Mouse (Mus musculus) hematopoietic stem cell, adult 5-6 weeks (primary cell): Measurements from ENCODE around the gene Mcrip1. TPM values are rescaled to one million over a fixed set of nuclear protein-coding genes. Genes with fewer than 3 reads are reported as not detected.
A peak's percentile ranks its signal among the peaks of the same experiment; 100 is the strongest.
"Not testable (repeated sequence)": the region's sequence is repeated elsewhere in the genome, so short reads cannot be mapped to it uniquely, and the experiment has no call there.

ENCODE experiments used
- ATAC-seq, 2 experiments: fragments of 125-278 bp in 1 of 2; replicated peaks in 1 of 2; 2 replicates each; pipeline ENCODE4 v1.8.0; 2016 to 2017; ENCODE audit warnings: inconsistent platforms in 2 of 2, mild to moderate bottlenecking in 2 of 2, moderate number of reproducible peaks in 2 of 2, low read depth in 1 of 2, moderate TSS enrichment in 1 of 2; ENCODE audit not compliant: low FRiP score in 2 of 2, poor library complexity in 2 of 2, severe bottlenecking in 2 of 2, insufficient read depth in 1 of 2, low TSS enrichment in 1 of 2
- total RNA-seq: library from RNA; stranded (forward); fragments of 172-1452, 232-1000 nt; gene quantifications from 2 replicates; pipeline ENCODE4 v1.2.3, GENCODE M21; 2017

Mcrip1 gene
- total RNA-seq: 11.6 and 21.4 TPM in 2 replicates

- peak; percentile 55 to 66; a peak in 3 of 4 replicates for ATAC-seq
Observed at GRCm38 (mm10) chr11:120549168-120549945, at the start of gene Mcrip1. TSS of gene Mcrip1 (minus strand) at chr11:120549727.

- no peak for ATAC-seq
Observed at GRCm38 (mm10) chr11:120598990-120599549, 49.5 kb upstream of the Mcrip1 start.

- peak; percentile 88 to 90 for ATAC-seq
Observed at GRCm38 (mm10) chr11:120598283-120598989, 48.9 kb upstream of the Mcrip1 start, which contains the start of the genes Alyref and Anapc11. TSS of gene Alyref (minus strand) at chr11:120598365. TSS of gene Anapc11 (plus strand) at chr11:120598421.

GRCm38 (mm10) chr11:120597240-120598235 is 48.0 kb upstream of the Mcrip1 start:
- ATAC-seq: no peak

- peak in 1 of 2 experiments; percentile 42; a peak in 2 of 4 replicates for ATAC-seq
Observed at GRCm38 (mm10) chr11:120588531-120588930, 39.0 kb upstream of the Mcrip1 start.

- no peak for ATAC-seq
Observed at GRCm38 (mm10) chr11:120583937-120584336, 34.4 kb upstream of the Mcrip1 start.

- not testable (repeated sequence) for ATAC-seq
Observed at GRCm38 (mm10) chr11:120582982-120583293, 33.4 kb upstream of the Mcrip1 start.

- ATAC-seq: no peak
Observed at GRCm38 (mm10) chr11:120582268-120582981, 32.9 kb upstream of the Mcrip1 start.

- peak; percentile 25 to 30 for ATAC-seq
Observed at GRCm38 (mm10) chr11:120581490-120582267, 32.2 kb upstream of the Mcrip1 start, which contains the start of gene Arhgdia. TSS of gene Arhgdia (minus strand) at chr11:120581624.

GRCm38 (mm10) chr11:120580871-120581331 is 31.4 kb upstream of the Mcrip1 start:
- ATAC-seq: no peak

- ATAC-seq: peak in 1 of 2 experiments; percentile 29; a peak in 2 of 4 replicates
Observed at GRCm38 (mm10) chr11:120580190-120580589, 30.7 kb upstream of the Mcrip1 start.

GRCm38 (mm10) chr11:120579316-120580107 is 30.0 kb upstream of the Mcrip1 start:
- no peak; a peak in 1 of 4 replicates for ATAC-seq

GRCm38 (mm10) chr11:120578694-120579243 is 29.2 kb upstream of the Mcrip1 start:
- ATAC-seq: no peak

- ATAC-seq: no peak
Observed at GRCm38 (mm10) chr11:120578024-120578693, 28.6 kb upstream of the Mcrip1 start.
